Comparison of ENCODE assay signal across 12 mouse cellular contexts in genomic region chr10:78353196-78353595, GRCm38 (mm10). TPM values are rescaled to one million over a fixed set of nuclear protein-coding genes. Genes with fewer than 3 reads are reported as not detected.
DNase-seq lines count a peak whose midpoint lies in the region; ATAC-seq and TF ChIP-seq lines count a peak whose summit lies in the region.
"Had no signal": no experiment of that assay in that cellular context is flagged by ENCODE, and none has a peak within 500 bp of the region (broad histone marks: within the 10 kb centered on the region; RNA-seq: fewer than 3 reads in every experiment).

No protein-coding gene starts in this region.

- no peak overlapping the region for H3K4me2 ChIP-seq in heart, embryonic 14.5 days (ENCODE audit: low read length)
- H3K4me2 ChIP-seq in lung, postnatal 0 days (replicated peaks; ENCODE audit: low read depth, low read length): no peak overlapping the region
- H3K4me2 ChIP-seq in limb, embryonic 14.5 days (replicated peaks; ENCODE audit: low read depth, low read length, severe bottlenecking): no peak overlapping the region
- H3K4me2 ChIP-seq in stomach, embryonic 16.5 days (ENCODE audit: low read depth, low read length): no peak overlapping the region

- peak overlapping the region; percentile 98; the same call in 1 of the 2 replicates for H3K9ac ChIP-seq in heart, embryonic 14.5 days (ENCODE audit: low read length)
- no peak overlapping the region for H3K9ac ChIP-seq in lung, postnatal 0 days (replicated peaks; ENCODE audit: low read depth)
- H3K9ac ChIP-seq in limb, embryonic 14.5 days (ENCODE audit: low read depth, low read length, severe bottlenecking): peak overlapping the region; percentile 97; the same call in 1 of the 2 replicates
- peak overlapping the region; percentile 97; the same call in 1 of the 2 replicates for H3K9ac ChIP-seq in stomach, embryonic 16.5 days (ENCODE audit: low read length)

- TF ChIP-seq POLR2A in limb, embryonic 14.5 days (IDR thresholded peaks at IDR 0.05; ENCODE audit: borderline replicate concordance, extremely low read depth, insufficient read depth, insufficient read length): no peak

- H3K4me1 ChIP-seq in heart, embryonic 14.5 days (ENCODE audit: control insufficient read depth in 2 of 2, insufficient read depth in 2 of 2, low read length in 2 of 2): peaks cover 9 to 16% of the 10 kb centered on the region in 2 experiments
- peaks cover 24% of the 10 kb centered on the region; the same call in 1 of the 2 replicates for H3K4me1 ChIP-seq in lung, postnatal 0 days (ENCODE audit: insufficient read depth, low read depth, low read length)
- H3K4me1 ChIP-seq in limb, embryonic 14.5 days (ENCODE audit: control insufficient read depth, insufficient read depth, low read length): peaks cover 13% of the 10 kb centered on the region
- H3K4me1 ChIP-seq in stomach, embryonic 16.5 days (ENCODE audit: control insufficient read depth, insufficient read depth, low read length): peaks cover 7% of the 10 kb centered on the region

- no peak overlapping the region for H3K27ac ChIP-seq in heart, embryonic 14.5 days (replicated peaks in 1 of 2; ENCODE audit: control insufficient read depth in 1 of 2, insufficient read depth in 1 of 2, low read depth in 2 of 2, low read length in 2 of 2)
- peak overlapping the region; percentile 85; the same call in 1 of the 2 replicates for H3K27ac ChIP-seq in lung, postnatal 0 days (ENCODE audit: low read length)
- H3K27ac ChIP-seq in limb, embryonic 14.5 days (replicated peaks; ENCODE audit: low read depth, low read length): no peak overlapping the region
- no peak overlapping the region for H3K27ac ChIP-seq in stomach, embryonic 16.5 days (ENCODE audit: low read length)

- no peak overlapping the region for H3K4me3 ChIP-seq in heart, embryonic 14.5 days (ENCODE audit: control insufficient read depth in 1 of 2, insufficient read depth in 1 of 2, low read depth in 1 of 2, low read length in 2 of 2)
- H3K4me3 ChIP-seq in lung, postnatal 0 days (ENCODE audit: low read depth, low read length): no peak overlapping the region
- H3K4me3 ChIP-seq in limb, embryonic 14.5 days (replicated peaks; ENCODE audit: low read length): peak overlapping the region; percentile 85; the same call in 1 of the 2 replicates
- H3K4me3 ChIP-seq in stomach, embryonic 16.5 days (replicated peaks; ENCODE audit: low read length): no peak overlapping the region

- TF ChIP-seq CTCF in lung, postnatal 0 days (IDR thresholded peaks at IDR 0.05): no peak

- 74% methylated on average over 4 of the region's 4 CpGs for whole genome bisulfite sequencing in heart, embryonic 14.5 days
- WGBS in lung, postnatal 0 days: 77% methylated on average over 4 of the region's 4 CpGs
- 43% methylated on average over 4 of the region's 4 CpGs for WGBS in limb, embryonic 14.5 days
- 78% methylated on average over 4 of the region's 4 CpGs for WGBS in stomach, embryonic 16.5 days

- H3K27me3 ChIP-seq in heart, embryonic 14.5 days (ENCODE audit: control insufficient read depth, insufficient read depth, low read length): no peaks in the 10 kb centered on the region
- H3K27me3 ChIP-seq in lung, postnatal 0 days (replicated peaks; ENCODE audit: insufficient read depth, low read length): no peaks in the 10 kb centered on the region
- no peaks in the 10 kb centered on the region for H3K27me3 ChIP-seq in limb, embryonic 14.5 days (ENCODE audit: control insufficient read depth, insufficient read depth, low read length)
- H3K27me3 ChIP-seq in stomach, embryonic 16.5 days (ENCODE audit: control insufficient read depth, insufficient read depth, low read length): no peaks in the 10 kb centered on the region

- H3K36me3 ChIP-seq in heart, embryonic 14.5 days (ENCODE audit: control insufficient read depth, insufficient read depth, low read length): no peaks in the 10 kb centered on the region; the same call in 1 of the 2 replicates
- no peaks in the 10 kb centered on the region for H3K36me3 ChIP-seq in lung, postnatal 0 days (ENCODE audit: insufficient read depth, low read length)
- 0 out of 2 replicates have a peak, but pooled peaks cover 4% of the 10 kb centered on the region for H3K36me3 ChIP-seq in limb, embryonic 14.5 days (ENCODE audit: control insufficient read depth, insufficient read depth, low read length)
- no peaks in the 10 kb centered on the region for H3K36me3 ChIP-seq in stomach, embryonic 16.5 days (ENCODE audit: control insufficient read depth, insufficient read depth, low read length)

- no peak for TF ChIP-seq EP300 in lung, postnatal 0 days (IDR thresholded peaks at IDR 0.05)

- H3K9me3 ChIP-seq in heart, embryonic 14.5 days (ENCODE audit: control insufficient read depth, low read length): no peaks in the 10 kb centered on the region
- H3K9me3 ChIP-seq in lung, postnatal 0 days (ENCODE audit: low read length): no peaks in the 10 kb centered on the region
- no peaks in the 10 kb centered on the region for H3K9me3 ChIP-seq in limb, embryonic 14.5 days (ENCODE audit: control insufficient read depth, low read length)
- H3K9me3 ChIP-seq in stomach, embryonic 16.5 days (replicated peaks; ENCODE audit: control insufficient read depth, low read length): no peaks in the 10 kb centered on the region

- intact Hi-C loops in left cerebral cortex, postnatal 36 days (cut with DNase I): loop anchor here (5.0 kb wide), 1 partner anchor 34 kb away; no protein-coding TSS in a partner anchor

- no peak for DNase-seq in heart, adult 8-10 months (ENCODE audit: low spot score)
- no peak for DNase-seq in lung, postnatal 0 days (ENCODE audit: low spot score)
- DNase-seq in lung, postnatal 10 days: no peak
- no peak for DNase-seq in limb, embryonic 14.5 days (ENCODE audit: low spot score)
- DNase-seq in urinary bladder, adult 18-20 months (ENCODE audit: low spot score in 2 of 2): no peak
- no peak for DNase-seq in left cerebral cortex, postnatal 36 days (ENCODE audit: low spot score in 2 of 2)
- DNase-seq: heart, adult 11 months; kidney, postnatal 10 days; right cerebral cortex, postnatal 25 days; thymus, postnatal 4 days had no signal

- ATAC-seq in heart, embryonic 14.5 days (ENCODE audit: insufficient number of reproducible peaks, insufficient read depth, low FRiP score, low read depth): no peak
- ATAC-seq in lung, postnatal 0 days: no peak
- no peak for ATAC-seq in limb, embryonic 14.5 days (ENCODE audit: low FRiP score, low read depth)
- ATAC-seq in stomach, embryonic 16.5 days (ENCODE audit: insufficient read depth, low FRiP score): no peak

RNA-seq across cellular contexts. Expression of gene Agpat3, which starts 0.9 kb away (rescaled TPM):
- polyA plus RNA-seq in heart, embryonic 14.5 days (2014; fragmentation: Nextera tagmentation; extraction: Ambion mirVana): 61.2 and 66.0 TPM in 2 replicates
- 100 to 1,000 TPM; 206 to 254 (median 219) TPM for total RNA-seq in heart, adult 8-10 months (2022)
- 119 and 129 TPM in 2 replicates for polyA plus RNA-seq in lung, postnatal 0 days (2015; fragmentation: Nextera tagmentation; extraction: Ambion mirVana)
- polyA plus RNA-seq in limb, embryonic 14.5 days (2012; rRNA removed): 83.0 and 109 TPM in 2 replicates
- 89.7 and 111 TPM in 2 replicates for polyA plus RNA-seq in limb, embryonic 14.5 days (2014; fragmentation: Nextera tagmentation; extraction: Ambion mirVana)
- polyA plus RNA-seq in stomach, embryonic 16.5 days (2015; fragmentation: Nextera tagmentation; extraction: Ambion mirVana): 24.9 and 26.7 TPM in 2 replicates
- total RNA-seq in left cerebral cortex, postnatal 36 days (2021): 100 to 1,000 TPM; 269 to 279 TPM

RNA-seq across cellular contexts. Expression of gene Rrp1, which starts 59.6 kb away (rescaled TPM):
- 176 and 191 TPM in 2 replicates for polyA plus RNA-seq in heart, embryonic 14.5 days (2014; fragmentation: Nextera tagmentation; extraction: Ambion mirVana)
- 100 to 1,000 TPM in 2 of 4 experiments, 10 to 100 TPM in 2; 87.2 to 106 (median 96.3) TPM for total RNA-seq in heart, adult 8-10 months (2022)
- 171 and 175 TPM in 2 replicates for polyA plus RNA-seq in lung, postnatal 0 days (2015; fragmentation: Nextera tagmentation; extraction: Ambion mirVana)
- 159 and 279 TPM in 2 replicates for polyA plus RNA-seq in limb, embryonic 14.5 days (2012; rRNA removed)
- polyA plus RNA-seq in limb, embryonic 14.5 days (2014; fragmentation: Nextera tagmentation; extraction: Ambion mirVana): 224 and 245 TPM in 2 replicates
- 242 and 272 TPM in 2 replicates for polyA plus RNA-seq in stomach, embryonic 16.5 days (2015; fragmentation: Nextera tagmentation; extraction: Ambion mirVana)
- 100 to 1,000 TPM; 348 to 358 TPM for total RNA-seq in left cerebral cortex, postnatal 36 days (2021)
